26 mouse cellular contexts compared by ENCODE assay signal in genomic region chr1:193252616-193253015, GRCm38 (mm10). TPM values are rescaled to one million over a fixed set of nuclear protein-coding genes. Genes with fewer than 3 reads are reported as not detected.
DNase-seq lines count a peak whose midpoint lies in the region; ATAC-seq and TF ChIP-seq lines count a peak whose summit lies in the region.
"Had no signal": no experiment of that assay in that cellular context is flagged by ENCODE, and none has a peak within 500 bp of the region (broad histone marks: within the 10 kb centered on the region; RNA-seq: fewer than 3 reads in every experiment).

No protein-coding gene starts in this region.

- no peak for DNase-seq in heart, postnatal 14 days
- peak; percentile 50 for DNase-seq in kidney, postnatal 0 days (ENCODE audit: low spot score)
- DNase-seq in kidney, adult 2 months: no peak
- no peak for DNase-seq in cerebellum, postnatal 36 days
- DNase-seq: adrenal gland, postnatal 36 days; B cell, adult 2 months; cerebellum, adult 18-20 months; cerebellum, postnatal 14 days; gastrocnemius, postnatal 10 days; kidney, adult 9 months; left cerebral cortex, postnatal 4 days; liver, embryonic 13.5 days; lung, adult 2 months; lung, postnatal 14 days; thymus, adult 18-20 months; thymus, postnatal 36 days had no signal

- no peak overlapping the region for H3K4me3 ChIP-seq in heart, embryonic 16.5 days (ENCODE audit: low read length)
- no peak overlapping the region for H3K4me3 ChIP-seq in kidney, postnatal 0 days (replicated peaks; ENCODE audit: low read depth, low read length)
- no peak overlapping the region for H3K4me3 ChIP-seq in kidney, adult 2 months (ENCODE audit: insufficient read depth, low read depth, low read length)
- no peak overlapping the region for H3K4me3 ChIP-seq in intestine, embryonic 16.5 days (ENCODE audit: low read length)
- no peak overlapping the region for H3K4me3 ChIP-seq in limb, embryonic 15.5 days
- H3K4me3 ChIP-seq: forebrain, embryonic 13.5 days; liver, embryonic 13.5 days; midbrain, embryonic 12.5 days; neural tube, embryonic 12.5 days had no signal

- ATAC-seq in heart, embryonic 16.5 days (replicated peaks; ENCODE audit: extremely low read depth, insufficient read depth, low FRiP score): no peak
- no peak for ATAC-seq in kidney, postnatal 0 days (replicated peaks; ENCODE audit: low FRiP score, low read depth)
- ATAC-seq in intestine, embryonic 16.5 days: peak; percentile 36; the same call in 1 of the 2 replicates
- ATAC-seq in limb, embryonic 15.5 days (ENCODE audit: insufficient number of reproducible peaks, low FRiP score, low TSS enrichment, low read depth): no peak
- ATAC-seq: forebrain, embryonic 13.5 days; hindbrain, embryonic 16.5 days; Patski had no signal

- TF ChIP-seq POLR2A in kidney, adult 2 months (IDR thresholded peaks at IDR 0.05; ENCODE audit: low read depth, low read length): no peak

- no peak for TF ChIP-seq CTCF in kidney, postnatal 0 days (IDR thresholded peaks at IDR 0.05; ENCODE audit: low read depth)
- TF ChIP-seq CTCF in kidney, adult 2 months (conservative IDR thresholded peaks at IDR 0.05; ENCODE audit: insufficient read depth, insufficient read length, low read depth, low read length): no peak

- no peak overlapping the region for H3K9ac ChIP-seq in heart, embryonic 16.5 days (ENCODE audit: low read length)
- no peak overlapping the region for H3K9ac ChIP-seq in kidney, postnatal 0 days (ENCODE audit: low read depth, low read length)
- no peak overlapping the region for H3K9ac ChIP-seq in intestine, embryonic 16.5 days (ENCODE audit: low read depth, low read length)
- no peak overlapping the region for H3K9ac ChIP-seq in limb, embryonic 15.5 days
- H3K9ac ChIP-seq: forebrain, embryonic 13.5 days; liver, embryonic 13.5 days; midbrain, embryonic 12.5 days; neural tube, embryonic 12.5 days had no signal

- 0 out of 2 replicates have a peak, but pooled peaks cover 5% of the 10 kb centered on the region for H3K9me3 ChIP-seq in heart, embryonic 16.5 days (replicated peaks; ENCODE audit: control insufficient read depth, low read length)
- H3K9me3 ChIP-seq in kidney, postnatal 0 days (replicated peaks; ENCODE audit: low read length): no peaks in the 10 kb centered on the region
- H3K9me3 ChIP-seq in intestine, embryonic 16.5 days (ENCODE audit: control insufficient read depth, low read length): no peaks in the 10 kb centered on the region
- H3K9me3 ChIP-seq in limb, embryonic 15.5 days: no peaks in the 10 kb centered on the region
- H3K9me3 ChIP-seq: forebrain, embryonic 13.5 days; G1E; liver, embryonic 13.5 days; midbrain, embryonic 12.5 days; neural tube, embryonic 12.5 days had no signal

- no peak overlapping the region for H3K4me2 ChIP-seq in heart, embryonic 16.5 days (ENCODE audit: low read depth, low read length)
- H3K4me2 ChIP-seq in kidney, postnatal 0 days (ENCODE audit: low read length): peak overlapping the region; percentile 18
- H3K4me2 ChIP-seq in intestine, embryonic 16.5 days (ENCODE audit: low read depth, low read length): no peak overlapping the region
- 0 out of 2 replicates have a peak overlapping the region, but pooled peaks have one; percentile 3 for H3K4me2 ChIP-seq in limb, embryonic 15.5 days
- H3K4me2 ChIP-seq: forebrain, embryonic 13.5 days; liver, embryonic 13.5 days; midbrain, embryonic 12.5 days; neural tube, embryonic 12.5 days had no signal

- H3K36me3 ChIP-seq in heart, embryonic 16.5 days (ENCODE audit: control insufficient read depth, insufficient read depth): no peaks in the 10 kb centered on the region
- H3K36me3 ChIP-seq in kidney, postnatal 0 days (ENCODE audit: insufficient read depth, low read length): no peaks in the 10 kb centered on the region
- no peaks in the 10 kb centered on the region for H3K36me3 ChIP-seq in kidney, adult 2 months (ENCODE audit: control insufficient read depth, insufficient read depth, low read length)
- H3K36me3 ChIP-seq in intestine, embryonic 16.5 days (ENCODE audit: control insufficient read depth, insufficient read depth, low read length): no peaks in the 10 kb centered on the region
- H3K36me3 ChIP-seq in limb, embryonic 15.5 days: no peaks in the 10 kb centered on the region
- H3K36me3 ChIP-seq: G1E; liver, embryonic 13.5 days; midbrain, embryonic 12.5 days; neural tube, embryonic 12.5 days had no signal

- H3K27me3 ChIP-seq in heart, embryonic 16.5 days (ENCODE audit: control insufficient read depth, insufficient read depth, low read length): no peaks in the 10 kb centered on the region
- no peaks in the 10 kb centered on the region for H3K27me3 ChIP-seq in kidney, postnatal 0 days (ENCODE audit: insufficient read depth, low read length)
- no peaks in the 10 kb centered on the region for H3K27me3 ChIP-seq in kidney, adult 2 months (replicated peaks; ENCODE audit: control insufficient read depth, insufficient read depth, low read length)
- H3K27me3 ChIP-seq in intestine, embryonic 16.5 days (replicated peaks; ENCODE audit: control insufficient read depth, insufficient read depth, low read length): no peaks in the 10 kb centered on the region
- no peaks in the 10 kb centered on the region for H3K27me3 ChIP-seq in limb, embryonic 15.5 days
- H3K27me3 ChIP-seq: CH12.LX; forebrain, embryonic 13.5 days; liver, embryonic 13.5 days; neural tube, embryonic 12.5 days; Patski had no signal

- H3K4me1 ChIP-seq in heart, embryonic 16.5 days (ENCODE audit: control insufficient read depth, insufficient read depth, low read length): peaks cover 15% of the 10 kb centered on the region
- H3K4me1 ChIP-seq in kidney, postnatal 0 days (replicated peaks; ENCODE audit: insufficient read depth, low read length): peaks cover 11% of the 10 kb centered on the region; the same call in 1 of the 2 replicates
- H3K4me1 ChIP-seq in kidney, adult 2 months (ENCODE audit: control insufficient read depth, insufficient read depth, low read length): peaks cover 15% of the 10 kb centered on the region; the same call in 1 of the 2 replicates
- no peaks in the 10 kb centered on the region for H3K4me1 ChIP-seq in intestine, embryonic 16.5 days (ENCODE audit: control insufficient read depth, insufficient read depth, low read length)
- H3K4me1 ChIP-seq in limb, embryonic 15.5 days: 0 out of 2 replicates have a peak, but pooled peaks cover 6% of the 10 kb centered on the region
- H3K4me1 ChIP-seq: forebrain, embryonic 13.5 days; liver, embryonic 13.5 days; midbrain, embryonic 12.5 days had no signal

- WGBS in heart, embryonic 16.5 days: 28% methylated on average over 5 of the region's 5 CpGs
- 8% methylated on average over 5 of the region's 5 CpGs for WGBS in kidney, postnatal 0 days
- WGBS in kidney, adult 2 months: 18% methylated on average over 5 of the region's 5 CpGs
- WGBS in intestine, embryonic 16.5 days: 18% methylated on average over 5 of the region's 5 CpGs
- 15% methylated on average over 5 of the region's 5 CpGs for WGBS in limb, embryonic 15.5 days

- intact Hi-C loops in heart, postnatal 14 days (cut with DNase I): loop anchor here (5.0 kb wide), 1 partner anchor 45 kb away; the partner anchor contains the start of gene Lamb3

- H3K27ac ChIP-seq in heart, embryonic 16.5 days (ENCODE audit: low read length): 0 out of 2 replicates have a peak overlapping the region, but pooled peaks have one; percentile 24
- no peak overlapping the region for H3K27ac ChIP-seq in kidney, postnatal 0 days
- H3K27ac ChIP-seq in kidney, adult 2 months (ENCODE audit: insufficient read depth, low read depth, low read length): no peak overlapping the region
- H3K27ac ChIP-seq in intestine, embryonic 16.5 days (ENCODE audit: low read length): no peak overlapping the region
- peak overlapping the region; percentile 33; the same call in 1 of the 2 replicates for H3K27ac ChIP-seq in limb, embryonic 15.5 days
- H3K27ac ChIP-seq: forebrain, embryonic 13.5 days; liver, embryonic 13.5 days; midbrain, embryonic 12.5 days; neural tube, embryonic 12.5 days had no signal

RNA-seq across cellular contexts. Expression of gene Hsd11b1, which starts 11.3 kb away (rescaled TPM):
- 3.7 and 9.5 TPM in 2 replicates for polyA plus RNA-seq in heart, embryonic 16.5 days (2015; fragmentation: Nextera tagmentation; extraction: Ambion mirVana)
- 1 to 10 TPM; 2.2 to 2.4 TPM for total RNA-seq in heart, postnatal 14 days (2021)
- 8.7 and 11.4 TPM in 2 replicates for polyA plus RNA-seq in kidney, postnatal 0 days (2015; fragmentation: Nextera tagmentation; extraction: Ambion mirVana)
- 125 and 136 TPM in 2 replicates for polyA plus RNA-seq in kidney, adult 2 months (2012; rRNA removed)
- polyA plus RNA-seq in intestine, embryonic 16.5 days (2015; fragmentation: Nextera tagmentation; extraction: Ambion mirVana): 0.91 and 1.2 TPM in 2 replicates
- polyA plus RNA-seq in limb, embryonic 15.5 days (2015; fragmentation: Nextera tagmentation; extraction: Ambion mirVana): 6.8 and 10.3 TPM in 2 replicates
- polyA plus RNA-seq: G1E; midbrain, embryonic 12.5 days; neural tube, embryonic 12.5 days had no signal

RNA-seq across cellular contexts. Expression of gene G0s2, which starts 20.4 kb away (rescaled TPM):
- 118 and 147 TPM in 2 replicates for polyA plus RNA-seq in heart, embryonic 16.5 days (2015; fragmentation: Nextera tagmentation; extraction: Ambion mirVana)
- total RNA-seq in heart, postnatal 14 days (2021): 10 to 100 TPM; 43.4 to 57.3 TPM
- 47.6 and 48.9 TPM in 2 replicates for polyA plus RNA-seq in kidney, postnatal 0 days (2015; fragmentation: Nextera tagmentation; extraction: Ambion mirVana)
- 175 and 201 TPM in 2 replicates for polyA plus RNA-seq in kidney, adult 2 months (2012; rRNA removed)
- 20.0 and 25.1 TPM in 2 replicates for polyA plus RNA-seq in intestine, embryonic 16.5 days (2015; fragmentation: Nextera tagmentation; extraction: Ambion mirVana)
- polyA plus RNA-seq in limb, embryonic 15.5 days (2015; fragmentation: Nextera tagmentation; extraction: Ambion mirVana): 26.5 and 43.2 TPM in 2 replicates
- total RNA-seq: CH12.LX, G1E had no signal
- polyA plus RNA-seq: G1E, Patski had no signal

RNA-seq across cellular contexts. Expression of gene Lamb3, which starts 45.1 kb away (rescaled TPM):
- 9.6 and 11.6 TPM in 2 replicates for polyA plus RNA-seq in heart, embryonic 16.5 days (2015; fragmentation: Nextera tagmentation; extraction: Ambion mirVana)
- 10 to 100 TPM in 1 of 2 experiments, 1 to 10 TPM in 1; 7.9 to 12.6 TPM for total RNA-seq in heart, postnatal 14 days (2021)
- 1.6 and 1.9 TPM in 2 replicates for polyA plus RNA-seq in kidney, postnatal 0 days (2015; fragmentation: Nextera tagmentation; extraction: Ambion mirVana)
- polyA plus RNA-seq in kidney, adult 2 months (2012; rRNA removed): 2.7 and 4.8 TPM in 2 replicates
- 4.1 and 4.3 TPM in 2 replicates for polyA plus RNA-seq in intestine, embryonic 16.5 days (2015; fragmentation: Nextera tagmentation; extraction: Ambion mirVana)
- polyA plus RNA-seq in limb, embryonic 15.5 days (2015; fragmentation: Nextera tagmentation; extraction: Ambion mirVana): 8.6 and 11.1 TPM in 2 replicates

RNA-seq across cellular contexts. Expression of gene Traf3ip3, which starts 51.1 kb away (rescaled TPM):
- polyA plus RNA-seq in heart, embryonic 16.5 days (2015; fragmentation: Nextera tagmentation; extraction: Ambion mirVana): 5.9 and 13.3 TPM in 2 replicates
- 1 to 10 TPM in 1 of 2 experiments, under 1 TPM in 1; 0.84 to 6.1 TPM for total RNA-seq in heart, postnatal 14 days (2021)
- 1.4 and 1.7 TPM in 2 replicates for polyA plus RNA-seq in kidney, postnatal 0 days (2015; fragmentation: Nextera tagmentation; extraction: Ambion mirVana)
- 0.52 and 3.2 TPM in 2 replicates for polyA plus RNA-seq in kidney, adult 2 months (2012; rRNA removed)
- polyA plus RNA-seq in intestine, embryonic 16.5 days (2015; fragmentation: Nextera tagmentation; extraction: Ambion mirVana): 3.4 and 4.0 TPM in 2 replicates
- 16.3 and 44.2 TPM in 2 replicates for polyA plus RNA-seq in limb, embryonic 15.5 days (2015; fragmentation: Nextera tagmentation; extraction: Ambion mirVana)
- polyA plus RNA-seq: Patski had no signal

Comparison
In these comparisons a context has a peak if more than half of its experiments do, and no peak if none do; other contexts are left out.
1. RNA of gene Hsd11b1, which starts 11.3 kb away (polyA plus RNA-seq): 125 to 136 TPM in kidney, adult 2 months; 8.7 to 11.4 TPM in kidney, postnatal 0 days, 6.8 to 10.3 TPM in limb, embryonic 15.5 days, 3.7 to 9.5 TPM in heart, embryonic 16.5 days and 0.91 to 1.2 TPM in intestine, embryonic 16.5 days; every median in the first group is over 10 times any median in the second.
2. H3K27ac ChIP-seq: peak in heart, embryonic 16.5 days (single experiment) and limb, embryonic 15.5 days (single experiment); none in kidney, postnatal 0 days (single experiment), kidney, adult 2 months (single experiment) and intestine, embryonic 16.5 days (single experiment).
3. H3K4me2 ChIP-seq: peak in kidney, postnatal 0 days (single experiment) and limb, embryonic 15.5 days (single experiment); none in heart, embryonic 16.5 days (single experiment) and intestine, embryonic 16.5 days (single experiment).